Mouse (Mus musculus) cerebellum, adult 2 months (tissue): ENCODE data around the gene C2cd4a.

ENCODE experiments used
- CTCF ChIP-seq: fragments of 200-500 bp; IDR thresholded peaks from 2 replicates; pipeline ENCODE4 v1.5.1; 2011; ENCODE audit warnings: low read depth, mild to moderate bottlenecking, control low read depth, low read length, moderate library complexity, borderline replicate concordance; ENCODE audit not compliant: insufficient read depth
- POLR2A ChIP-seq: fragments of 200-500 bp; IDR thresholded peaks from 2 replicates; pipeline ENCODE4 v1.6.1; 2011; ENCODE audit warnings: low read length, control low read depth, borderline replicate concordance; ENCODE audit not compliant: insufficient read depth

DNA sequence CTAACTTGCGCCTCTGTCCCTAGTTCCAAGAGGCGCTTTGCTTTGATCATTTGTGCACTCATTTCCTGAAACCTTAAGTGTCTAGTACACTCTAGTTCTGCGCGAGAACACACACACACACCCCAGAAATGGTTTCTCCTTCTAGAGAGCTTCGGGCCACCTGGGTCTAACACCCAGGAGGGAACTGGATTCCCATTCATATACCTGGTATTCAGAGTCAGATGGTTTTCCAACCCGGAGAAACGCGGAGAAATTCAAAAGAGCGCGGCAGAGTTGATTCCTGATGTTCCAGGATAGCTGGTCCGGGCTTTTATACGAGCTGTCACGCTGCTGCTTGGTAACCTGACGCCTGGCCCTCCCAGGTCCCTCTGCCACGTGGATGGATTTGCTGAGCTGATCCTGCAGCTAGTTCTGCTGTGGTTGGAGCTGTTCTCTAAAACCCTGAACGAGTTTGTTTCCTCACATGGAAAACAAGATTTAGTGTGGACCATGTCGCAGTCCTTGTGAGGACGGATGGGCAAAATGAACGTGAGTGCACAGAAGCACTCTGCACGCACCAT lies at the start of gene C2cd4a:
- TF ChIP-seq POLR2A (no peak), CTCF (no peak)
